Mouse (Mus musculus): ENCODE results near the gene Csnk1e. TPM values are rescaled to one million over a fixed set of nuclear protein-coding genes. Genes with fewer than 3 reads are reported as not detected.

The Csnk1e gene
- total RNA-seq, 2 experiments from 2014 or later: 29.3 to 33.3 TPM

DNA sequence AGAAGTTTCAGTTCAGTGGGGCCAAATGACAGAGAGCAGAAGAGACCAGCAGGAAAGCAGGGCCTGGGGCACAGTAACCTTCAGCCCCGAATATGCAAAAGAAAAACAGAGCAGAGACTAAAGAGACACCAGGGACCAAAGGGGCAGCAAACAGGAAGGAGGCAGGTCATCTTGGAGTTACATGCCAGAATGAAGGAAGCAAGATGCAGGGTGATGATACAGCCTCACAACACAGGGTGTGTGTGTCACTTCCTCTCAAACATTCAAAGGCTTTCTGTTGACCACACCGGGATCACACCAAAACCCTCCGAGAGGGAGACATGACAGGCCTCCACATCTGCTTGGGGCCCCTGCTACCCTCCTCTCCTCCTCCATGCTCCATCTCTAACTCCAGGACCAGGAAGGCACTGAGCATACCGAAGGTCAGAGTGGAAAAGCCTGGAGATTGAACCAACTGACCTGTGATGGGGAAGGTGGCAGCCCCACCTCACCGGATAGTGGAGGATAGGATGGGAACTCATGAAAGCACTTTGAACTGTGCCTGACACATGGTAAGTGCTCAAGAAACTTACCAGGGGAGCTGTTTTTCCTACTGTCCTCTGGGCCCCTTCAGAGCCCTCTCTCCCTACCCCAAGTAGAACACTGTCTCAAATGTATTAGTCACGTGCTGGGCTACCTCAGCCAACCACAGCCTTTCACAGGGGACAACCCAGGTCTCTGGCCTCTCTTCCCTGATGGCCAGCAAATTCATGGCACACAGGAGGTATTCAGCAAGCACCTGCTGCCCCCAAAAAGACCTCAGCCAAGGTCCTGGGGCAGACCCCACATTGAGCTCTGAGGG, 55.0 kb downstream of the Csnk1e start:
- ATAC-seq (ENCODE audit: poor library complexity, severe bottlenecking): peak; percentile 33; the same call in 1 of the 2 replicates

DNA sequence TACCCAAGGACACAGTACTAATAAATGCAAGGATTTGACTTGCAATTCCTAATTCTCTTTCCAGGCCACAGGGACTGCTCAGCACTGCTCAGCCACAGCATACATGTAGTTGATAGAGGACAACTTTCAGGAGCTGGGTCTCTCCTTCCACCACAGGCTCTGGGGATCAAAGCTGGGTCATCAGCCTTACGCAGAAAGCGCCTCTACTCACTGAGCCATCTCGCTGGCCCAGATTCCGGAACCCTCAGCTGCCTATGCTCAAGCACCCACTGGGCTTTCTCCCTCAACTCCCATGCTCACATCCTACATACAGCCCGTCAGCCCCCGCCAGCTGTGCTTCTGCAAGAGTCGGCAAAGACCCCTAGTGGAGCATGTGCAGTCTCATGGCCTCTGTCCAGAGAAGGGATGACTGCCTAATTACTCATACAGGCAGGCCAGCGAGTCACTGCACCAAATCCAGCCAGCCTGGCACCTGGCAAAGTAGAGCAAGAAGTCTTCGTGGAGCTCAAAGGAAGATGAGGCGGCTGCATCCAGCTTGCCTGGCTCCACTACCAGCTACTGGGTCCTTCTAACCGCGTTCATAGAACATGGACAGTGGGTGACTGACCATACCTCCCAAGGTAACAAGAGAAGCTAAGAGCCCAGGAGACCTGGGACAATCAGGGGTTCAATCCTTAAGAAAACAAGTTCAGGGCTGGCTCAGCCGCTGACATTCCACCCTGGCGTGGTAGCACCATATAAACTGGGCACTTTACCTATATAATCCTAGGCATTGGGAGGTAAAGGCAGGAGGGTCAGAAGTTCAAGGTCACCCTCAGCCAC, 55.9 kb downstream of the Csnk1e start:
- ATAC-seq (ENCODE audit: poor library complexity, severe bottlenecking): no peak

GRCm38 (mm10) chr15:79396736-79397135, 58.6 kb downstream of the Csnk1e start:
- ATAC-seq (ENCODE audit: poor library complexity, severe bottlenecking): peak; percentile 66

DNA sequence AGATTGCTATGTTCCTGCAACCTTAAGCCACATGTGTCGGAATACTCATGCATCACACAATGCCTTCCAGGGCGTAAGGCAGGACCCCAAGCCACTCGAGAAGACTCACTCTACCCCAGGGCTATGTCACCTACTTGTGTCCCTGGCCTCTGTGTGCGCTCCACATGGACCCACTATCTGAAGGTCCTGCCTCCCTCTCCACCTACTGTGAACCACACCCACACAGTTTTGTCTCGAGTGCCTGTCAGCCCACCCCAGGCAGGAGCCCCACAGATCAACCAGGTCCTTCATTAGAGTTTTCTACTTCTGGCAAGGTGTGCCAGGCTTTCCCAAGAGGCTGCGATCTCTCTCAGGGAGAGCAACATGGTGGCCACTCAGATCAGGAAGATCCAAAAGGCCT, 60.1 kb downstream of the Csnk1e start:
- ATAC-seq (ENCODE audit: poor library complexity, severe bottlenecking): no peak

GRCm38 (mm10) chr15:79394842-79395241, 60.5 kb downstream of the Csnk1e start:
- no peak for ATAC-seq (ENCODE audit: poor library complexity, severe bottlenecking)

DNA sequence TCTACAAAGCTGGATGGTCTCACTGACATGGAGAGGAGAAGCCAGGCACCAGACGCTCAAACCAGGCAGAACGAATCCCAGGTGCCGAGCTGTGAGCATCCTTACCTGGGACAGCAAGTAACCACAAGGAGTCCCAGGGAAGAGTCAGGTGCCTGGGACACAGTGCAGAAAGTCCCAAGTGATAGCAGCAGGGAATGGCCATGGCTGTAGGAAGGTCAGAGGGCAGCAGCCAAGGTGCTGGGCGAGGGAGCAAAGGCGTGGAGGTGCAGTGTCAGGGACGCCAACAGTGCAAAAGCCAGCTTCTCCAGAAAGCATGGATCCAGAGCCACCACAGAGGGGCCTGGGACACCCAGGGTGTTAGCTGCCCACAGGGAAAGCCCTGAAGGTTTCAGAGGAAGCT, 62.3 kb downstream of the Csnk1e start:
- no peak for ATAC-seq (ENCODE audit: poor library complexity, severe bottlenecking)

DNA sequence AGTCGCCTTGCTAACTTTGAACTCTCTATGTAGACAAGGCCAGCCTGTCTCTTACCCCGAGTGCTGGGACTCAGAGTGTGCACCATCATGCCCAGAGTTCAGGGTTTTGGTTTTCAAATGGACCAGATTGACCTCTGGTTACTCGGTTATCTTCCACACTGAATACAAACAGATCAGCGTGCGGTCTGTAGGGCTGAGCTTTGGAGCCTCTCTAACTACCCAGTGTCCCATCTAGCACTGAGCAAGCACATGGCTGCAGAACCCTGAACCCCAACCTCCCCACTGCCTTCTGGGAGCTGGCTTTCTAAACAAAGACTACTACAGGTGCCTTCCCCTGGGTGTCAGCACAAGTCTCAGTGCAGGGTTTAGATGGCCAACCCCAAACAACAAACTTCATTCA, 62.8 kb downstream of the Csnk1e start:
- no peak for ATAC-seq (ENCODE audit: poor library complexity, severe bottlenecking)

DNA sequence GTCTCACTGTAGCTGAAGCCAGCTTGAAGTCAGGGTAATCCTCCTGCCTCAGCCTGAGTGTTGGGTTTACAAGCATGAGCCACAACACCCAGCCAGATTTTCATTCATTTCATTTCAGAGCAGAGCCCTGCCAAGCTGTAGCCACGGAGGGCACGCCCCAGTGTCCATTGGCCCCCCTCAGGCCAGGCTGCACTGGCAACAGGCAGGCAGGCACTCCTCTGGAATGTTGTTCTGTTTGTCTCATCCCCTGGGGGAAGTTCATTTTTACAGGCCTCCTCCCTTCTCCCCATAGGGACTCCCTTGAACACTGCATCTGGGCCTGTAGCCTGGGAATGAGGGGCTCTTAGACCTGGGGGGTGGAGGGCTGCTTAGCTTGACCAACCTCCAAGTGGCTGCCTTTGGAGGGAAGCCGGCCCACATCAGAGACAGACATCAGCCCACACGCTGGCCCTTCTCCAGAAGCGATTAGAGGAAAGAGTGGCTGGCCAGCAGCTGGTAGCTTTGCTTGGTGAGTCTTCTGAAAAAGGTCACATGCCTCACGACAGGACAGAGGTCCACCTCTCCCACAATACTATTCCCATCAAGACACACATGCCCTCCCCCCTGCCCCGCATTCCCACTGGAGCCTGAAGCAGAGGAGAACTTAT, 63.8 kb downstream of the Csnk1e start:
- no peak for ATAC-seq (ENCODE audit: poor library complexity, severe bottlenecking)

- peak; percentile 89 for ATAC-seq (ENCODE audit: poor library complexity, severe bottlenecking)
Measured at GRCm38 (mm10) chr15:79390434-79390833, 64.9 kb downstream of the Csnk1e start.

DNA sequence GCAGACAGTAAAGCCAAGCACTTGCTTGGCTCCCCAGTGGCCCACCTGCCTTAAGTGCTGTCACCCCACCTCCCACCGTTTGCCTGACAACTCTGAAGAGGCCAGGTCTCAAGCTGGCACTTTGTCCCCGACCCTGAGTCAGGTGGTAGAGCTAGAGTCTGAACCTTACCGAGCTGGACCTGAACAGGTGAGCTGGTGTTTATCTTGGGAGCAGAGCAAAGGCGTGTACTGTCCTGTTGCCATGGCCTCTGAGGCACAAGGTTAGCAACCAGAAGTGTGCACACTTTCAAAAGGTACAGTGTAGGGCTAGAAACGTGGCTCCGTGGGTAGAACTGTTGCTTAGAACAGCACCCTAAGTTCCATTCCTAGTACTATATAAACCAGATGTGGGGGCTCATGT, 67.2 kb downstream of the Csnk1e start:
- ATAC-seq (ENCODE audit: poor library complexity, severe bottlenecking): no peak

- ATAC-seq (ENCODE audit: poor library complexity, severe bottlenecking): no peak
Measured at GRCm38 (mm10) chr15:79387611-79388010, 67.8 kb downstream of the Csnk1e start.

- ATAC-seq (ENCODE audit: poor library complexity, severe bottlenecking): no peak
Measured at GRCm38 (mm10) chr15:79387081-79387480, 68.3 kb downstream of the Csnk1e start.

- ATAC-seq (ENCODE audit: poor library complexity, severe bottlenecking): no peak
Measured at GRCm38 (mm10) chr15:79381644-79382043, 73.7 kb downstream of the Csnk1e start.

DNA sequence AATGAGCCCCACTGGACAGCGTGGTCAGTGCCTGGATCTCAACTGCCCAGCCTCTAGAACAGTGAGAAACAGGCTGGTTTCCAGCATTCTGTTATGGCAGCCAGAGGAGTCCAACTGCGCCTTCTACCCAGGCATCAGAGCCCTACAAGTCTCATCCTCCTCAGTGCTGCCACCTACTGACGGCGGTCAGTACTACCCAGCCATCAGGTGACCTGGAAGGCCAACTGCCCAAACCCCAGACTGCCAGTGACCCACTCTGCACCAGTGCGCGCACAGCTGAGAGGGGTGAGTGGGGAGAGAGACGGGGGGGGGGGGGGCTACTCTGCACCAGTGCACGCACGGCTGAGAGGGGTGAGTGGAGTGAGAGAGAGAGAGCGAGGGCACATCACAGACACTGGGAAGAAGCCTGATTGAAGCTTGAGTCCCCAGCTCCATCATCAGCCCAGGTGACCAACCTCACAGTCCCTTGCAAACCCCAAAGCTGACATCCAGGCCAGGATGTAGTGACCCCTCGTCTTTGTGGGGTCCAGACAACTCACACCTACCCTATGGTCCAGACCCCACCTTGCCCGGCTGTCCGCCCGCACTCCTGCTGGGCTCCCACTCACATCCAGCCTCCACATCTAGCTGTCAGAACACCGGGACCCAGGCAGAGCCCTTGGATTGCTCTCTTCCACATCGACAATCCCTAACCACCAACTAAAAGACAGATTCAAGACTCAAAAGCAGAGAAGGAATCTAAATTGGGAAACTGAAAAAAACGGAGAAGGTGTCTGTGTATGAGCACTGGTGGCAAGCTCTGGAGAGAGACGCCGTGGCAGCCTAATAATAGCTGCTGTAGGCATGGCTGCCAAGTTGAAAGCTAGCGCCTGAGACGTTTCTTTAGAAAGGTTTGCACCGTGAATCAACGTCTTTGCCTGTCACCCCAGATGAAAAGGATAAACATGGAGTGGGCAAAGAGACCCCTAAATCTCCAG, 74.6 kb downstream of the Csnk1e start:
- peak; percentile 86 for ATAC-seq (ENCODE audit: poor library complexity, severe bottlenecking)

GRCm38 (mm10) chr15:79379658-79380057, 75.7 kb downstream of the Csnk1e start:
- no peak for ATAC-seq (ENCODE audit: poor library complexity, severe bottlenecking)

- ATAC-seq (ENCODE audit: poor library complexity, severe bottlenecking): no peak
Measured at GRCm38 (mm10) chr15:79378608-79379007, 76.8 kb downstream of the Csnk1e start.

GRCm38 (mm10) chr15:79377681-79378080, 77.7 kb downstream of the Csnk1e start:
- no peak for ATAC-seq (ENCODE audit: poor library complexity, severe bottlenecking)

- no peak for ATAC-seq (ENCODE audit: poor library complexity, severe bottlenecking)
Measured at GRCm38 (mm10) chr15:79374760-79375159, 80.6 kb downstream of the Csnk1e start.

- ATAC-seq (ENCODE audit: poor library complexity, severe bottlenecking): no peak
Measured at GRCm38 (mm10) chr15:79370281-79370843, 85.0 kb downstream of the Csnk1e start.

All from megakaryocyte, adult 5-6 weeks (primary cell).